Mouse (Mus musculus): ENCODE results near the gene Slc17a7. TPM values are rescaled to one million over a fixed set of nuclear protein-coding genes. Genes with fewer than 3 reads are reported as not detected.
"Not testable (repeated sequence)": the region's sequence is repeated elsewhere in the genome, so short reads cannot be mapped to it uniquely, and the experiment has no call there.

The Slc17a7 gene
- polyA plus RNA-seq (2016; fragmentation: Nextera tagmentation; extraction: Ambion mirVana) = 1.1 and 1.2 TPM in 2 replicates

- Histone ChIP-seq H3K27ac (no peak within 1 kb of the TSS), H3K4me2 (replicated peaks) (peak within 1 kb of the TSS; percentile 56), H3K27me3 (peaks cover 66% of the 10 kb centered on the region), H3K9ac (peak within 1 kb of the TSS; percentile 57), H3K36me3 (peaks cover 17% of the 10 kb centered on the region; the same call in 1 of the 2 replicates), H3K4me3 (peak within 1 kb of the TSS; percentile 36), H3K4me1 (peaks cover 34% of the 10 kb centered on the region), H3K9me3 (replicated peaks) (no peaks in the 10 kb centered on the region)
- under 1% methylated on average over 29 of the region's 41 CpGs for WGBS
- no peak for ATAC-seq (ENCODE audit: low FRiP score)
These were observed at the start of gene Slc17a7 for GRCm38 (mm10) chr7:45163735-45164490. Gene Slc17a7 (plus strand): TSS chr7:45163949.

GRCm38 (mm10) chr7:45117566-45117965 is 46.2 kb upstream of the Slc17a7 start:
- H3K4me2 ChIP-seq (replicated peaks) = no peak overlapping the region
- H3K9ac ChIP-seq = no peak overlapping the region
- no peaks in the 10 kb centered on the region for H3K9me3 ChIP-seq (replicated peaks)
- H3K36me3 ChIP-seq = peaks cover 47% of the 10 kb centered on the region
- H3K4me1 ChIP-seq = peaks cover 10% of the 10 kb centered on the region
- H3K27ac ChIP-seq = no peak overlapping the region
- H3K4me3 ChIP-seq = no peak overlapping the region
- no peaks in the 10 kb centered on the region for H3K27me3 ChIP-seq
- no peak for ATAC-seq (ENCODE audit: low FRiP score)
- WGBS = 80% methylated on average over 8 of the region's 8 CpGs

GRCm38 (mm10) chr7:45118336-45118735 is 45.4 kb upstream of the Slc17a7 start:
- Histone ChIP-seq H3K4me3 (no peak overlapping the region), H3K9ac (no peak overlapping the region), H3K4me1 (peaks cover 18% of the 10 kb centered on the region), H3K36me3 (peaks cover 51% of the 10 kb centered on the region), H3K9me3 (replicated peaks) (no peaks in the 10 kb centered on the region), H3K27ac (no peak overlapping the region), H3K4me2 (replicated peaks) (no peak overlapping the region), H3K27me3 (no peaks in the 10 kb centered on the region)
- ATAC-seq (ENCODE audit: low FRiP score) = no peak
- WGBS = 86% methylated on average over 6 of the region's 6 CpGs

- peaks cover 52% of the 10 kb centered on the region for H3K36me3 ChIP-seq
- H3K4me2 ChIP-seq (replicated peaks) = no peak overlapping the region
- peaks cover 23% of the 10 kb centered on the region for H3K4me1 ChIP-seq
- no peak overlapping the region for H3K4me3 ChIP-seq
- no peaks in the 10 kb centered on the region for H3K9me3 ChIP-seq (replicated peaks)
- H3K9ac ChIP-seq = no peak overlapping the region
- no peaks in the 10 kb centered on the region for H3K27me3 ChIP-seq
- ATAC-seq (ENCODE audit: low FRiP score) = no peak
- no peak overlapping the region for H3K27ac ChIP-seq
- 80% methylated on average over 5 of the region's 5 CpGs for WGBS
These were observed 43.7 kb upstream of the Slc17a7 start for GRCm38 (mm10) chr7:45119780-45120709.

- peaks cover 66% of the 10 kb centered on the region for H3K36me3 ChIP-seq
- no peak overlapping the region for H3K4me3 ChIP-seq
- WGBS = 81% methylated on average over 8 of the region's 8 CpGs
These were observed 42.3 kb upstream of the Slc17a7 start for GRCm38 (mm10) chr7:45121404-45121803.

GRCm38 (mm10) chr7:45121966-45122365 is 41.8 kb upstream of the Slc17a7 start:
- H3K4me2 ChIP-seq (replicated peaks) = no peak overlapping the region
- no peaks in the 10 kb centered on the region for H3K9me3 ChIP-seq (replicated peaks)
- no peaks in the 10 kb centered on the region for H3K27me3 ChIP-seq
- peaks cover 72% of the 10 kb centered on the region for H3K36me3 ChIP-seq
- peaks cover 33% of the 10 kb centered on the region for H3K4me1 ChIP-seq
- H3K27ac ChIP-seq = no peak overlapping the region
- ATAC-seq (ENCODE audit: low FRiP score) = no peak
- H3K9ac ChIP-seq = peak overlapping the region; percentile 33; the same call in 1 of the 2 replicates
- H3K4me3 ChIP-seq = no peak overlapping the region

More at GRCm38 (mm10) chr7:45121404-45121803, 42.3 kb upstream of the Slc17a7 start:
- H3K4me1 ChIP-seq = peaks cover 28% of the 10 kb centered on the region
- peak overlapping the region; percentile 33; the same call in 1 of the 2 replicates for H3K9ac ChIP-seq
- H3K27me3 ChIP-seq = no peaks in the 10 kb centered on the region
- H3K9me3 ChIP-seq (replicated peaks) = no peaks in the 10 kb centered on the region
- H3K27ac ChIP-seq = no peak overlapping the region
- H3K4me2 ChIP-seq (replicated peaks) = no peak overlapping the region
- no peak for ATAC-seq (ENCODE audit: low FRiP score)

- no peak for ATAC-seq (ENCODE audit: low FRiP score)
- H3K9me3 ChIP-seq (replicated peaks) = no peaks in the 10 kb centered on the region
- H3K27ac ChIP-seq = no peak overlapping the region
- H3K4me1 ChIP-seq = peaks cover 41% of the 10 kb centered on the region
- H3K4me3 ChIP-seq = peak overlapping the region; percentile 90
- H3K36me3 ChIP-seq = peaks cover 74% of the 10 kb centered on the region
- no peaks in the 10 kb centered on the region for H3K27me3 ChIP-seq
- H3K9ac ChIP-seq = peak overlapping the region; percentile 98
- H3K4me2 ChIP-seq (replicated peaks) = peak overlapping the region; percentile 90
- WGBS = 89% methylated on average over 15 of the region's 15 CpGs
These were observed 41.1 kb upstream of the Slc17a7 start for GRCm38 (mm10) chr7:45122561-45123185.

GRCm38 (mm10) chr7:45123186-45123570 is 40.6 kb upstream of the Slc17a7 start:
- peak overlapping the region; percentile 90 for H3K4me2 ChIP-seq (replicated peaks)
- peaks cover 71% of the 10 kb centered on the region for H3K36me3 ChIP-seq
- no peaks in the 10 kb centered on the region for H3K9me3 ChIP-seq (replicated peaks)
- 0 out of 2 replicates have a peak overlapping the region, but pooled peaks have one; percentile 83 for H3K27ac ChIP-seq
- H3K4me1 ChIP-seq = peaks cover 43% of the 10 kb centered on the region
- peak overlapping the region; percentile 98 for H3K9ac ChIP-seq
- no peaks in the 10 kb centered on the region for H3K27me3 ChIP-seq
- 26% methylated on average over 12 of the region's 12 CpGs for WGBS
- H3K4me3 ChIP-seq = peak overlapping the region; percentile 90
- ATAC-seq (ENCODE audit: low FRiP score) = no peak

- Histone ChIP-seq H3K27ac (peak within 1 kb of the TSS; percentile 83), H3K9me3 (replicated peaks) (no peaks in the 10 kb centered on the region), H3K4me2 (replicated peaks) (peak within 1 kb of the TSS; percentile 90), H3K36me3 (peaks cover 60% of the 10 kb centered on the region), H3K27me3 (no peaks in the 10 kb centered on the region), H3K9ac (peak within 1 kb of the TSS; percentile 98), H3K4me3 (peak within 1 kb of the TSS; percentile 90), H3K4me1 (peaks cover 45% of the 10 kb centered on the region)
- 2% methylated on average over 59 of the region's 59 CpGs for WGBS
- ATAC-seq (ENCODE audit: low FRiP score) = peak; percentile 87
These were observed 39.3 kb upstream of the Slc17a7 start, which contains the start of gene Rps11 for GRCm38 (mm10) chr7:45124224-45125143. Gene Rps11 (minus strand): TSS chr7:45124439.

- Histone ChIP-seq H3K27ac (peak overlapping the region; percentile 77), H3K4me2 (replicated peaks) (peak overlapping the region; percentile 44), H3K36me3 (peaks cover 53% of the 10 kb centered on the region), H3K4me3 (peak overlapping the region; percentile 90; the same call in 1 of the 2 replicates), H3K27me3 (no peaks in the 10 kb centered on the region), H3K4me1 (peaks cover 50% of the 10 kb centered on the region), H3K9ac (peak overlapping the region; percentile 6; the same call in 1 of the 2 replicates), H3K9me3 (replicated peaks) (no peaks in the 10 kb centered on the region)
- WGBS = 21% methylated on average over 7 of the region's 7 CpGs
- no peak for ATAC-seq (ENCODE audit: low FRiP score)
These were observed 38.6 kb upstream of the Slc17a7 start for GRCm38 (mm10) chr7:45125144-45125600.

GRCm38 (mm10) chr7:45125649-45126048 is 38.1 kb upstream of the Slc17a7 start:
- WGBS = 52% methylated on average over 5 of the region's 5 CpGs
- not testable (repeated sequence) for H3K9ac ChIP-seq; H3K27me3 ChIP-seq; H3K9me3 ChIP-seq (replicated peaks); ATAC-seq (ENCODE audit: low FRiP score); H3K4me3 ChIP-seq
- Histone ChIP-seq H3K27ac (peak overlapping the region; percentile 77; the same call in 1 of the 2 replicates), H3K36me3 (peaks cover 48% of the 10 kb centered on the region), H3K4me2 (replicated peaks) (peak overlapping the region; percentile 44; the same call in 1 of the 2 replicates), H3K4me1 (peaks cover 52% of the 10 kb centered on the region)

Data from hindbrain, embryonic 12.5 days (tissue).